Mouse (Mus musculus): ENCODE data around the gene Kcnq4.

Gene Kcnq4

DNA sequence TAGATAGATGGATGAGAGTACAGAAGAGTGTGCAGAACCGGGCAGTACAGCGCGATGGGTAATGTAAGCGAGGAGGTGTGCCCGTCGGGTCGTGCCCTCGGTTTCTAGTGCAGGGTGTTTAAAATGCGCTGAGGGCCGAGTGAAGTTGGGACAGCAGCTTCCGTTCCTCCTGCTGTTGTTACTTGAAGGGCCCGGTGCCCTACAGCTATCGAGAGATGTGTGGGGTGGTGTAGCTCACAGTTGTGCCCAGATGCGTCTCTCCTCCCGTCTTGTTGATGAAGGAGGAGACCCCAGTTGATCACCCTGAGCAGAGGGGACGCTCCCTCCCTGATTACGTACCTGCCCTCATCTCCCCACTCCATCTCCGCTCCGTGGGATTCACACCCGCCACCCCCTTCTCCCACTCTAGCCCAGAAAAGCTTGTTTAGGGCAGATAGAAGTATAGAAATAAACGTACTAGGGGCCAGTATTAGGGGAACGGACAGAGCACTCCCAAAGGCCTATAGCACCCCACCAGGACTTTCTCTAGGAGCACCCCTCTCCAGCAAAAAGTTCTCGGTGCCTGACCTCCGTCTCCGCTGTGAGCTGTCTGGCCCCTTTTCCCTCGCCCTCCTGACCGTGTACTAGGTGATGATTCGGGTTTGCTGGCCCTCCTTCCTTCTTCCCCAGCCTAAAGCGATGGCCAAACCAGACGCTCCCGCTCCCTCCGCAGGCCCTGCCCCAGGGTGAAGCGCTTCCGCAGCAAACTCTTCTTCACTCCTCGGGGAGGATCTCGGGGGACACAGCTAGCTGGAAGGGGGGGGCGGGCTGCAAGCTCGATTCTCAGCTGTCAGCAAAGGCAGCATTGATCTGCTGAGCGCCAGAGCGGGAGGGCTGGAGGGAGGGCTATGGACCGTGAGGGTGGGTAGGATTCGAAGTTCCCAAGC lies at the start of gene Kcnq4:
TSS of gene Kcnq4 (minus strand) at position 672 of the 926 bp plus-strand sequence.
- no peak for DNase-seq (ENCODE audit: low spot score)

DNA sequence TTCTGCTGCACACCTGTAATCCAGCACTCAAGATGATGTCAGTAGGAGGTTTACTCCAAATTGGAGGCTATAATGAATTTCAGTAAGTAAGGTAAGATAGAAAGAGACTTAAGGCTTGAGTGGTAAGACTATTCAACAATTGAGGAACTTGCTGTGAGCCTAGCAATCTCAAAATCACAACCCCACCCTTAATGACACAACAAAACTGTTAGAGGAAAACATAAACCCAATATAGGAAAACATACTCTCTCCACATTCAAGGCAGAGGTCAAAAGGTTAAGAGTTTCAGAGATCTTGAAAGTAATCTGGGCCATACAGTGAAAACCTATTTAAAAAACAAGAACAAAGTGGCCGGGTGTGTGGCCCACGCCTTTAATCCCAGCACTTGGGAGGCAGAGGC lies 48.3 kb upstream of the Kcnq4 start:
- DNase-seq (ENCODE audit: low spot score) = no peak

DNA sequence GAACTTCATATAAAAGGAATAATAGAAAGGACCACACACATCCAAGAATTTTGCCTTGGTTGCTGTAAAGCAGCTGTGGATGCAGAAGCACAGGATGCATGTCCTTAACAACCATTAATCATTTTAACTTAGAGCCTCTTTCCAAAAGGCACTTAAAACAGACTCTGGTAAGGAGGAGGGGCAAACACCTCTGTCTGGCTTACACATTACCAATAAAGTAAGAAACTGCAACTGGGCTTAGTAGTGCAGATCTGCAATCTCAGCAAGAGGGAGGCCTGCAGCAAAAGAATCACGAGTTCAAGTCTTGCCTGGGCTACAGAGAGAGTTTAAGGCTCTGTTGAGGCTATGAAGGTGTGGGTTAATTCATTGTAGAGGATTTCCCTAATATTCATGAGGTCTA lies 47.2 kb upstream of the Kcnq4 start:
- no peak for DNase-seq (ENCODE audit: low spot score)

DNA sequence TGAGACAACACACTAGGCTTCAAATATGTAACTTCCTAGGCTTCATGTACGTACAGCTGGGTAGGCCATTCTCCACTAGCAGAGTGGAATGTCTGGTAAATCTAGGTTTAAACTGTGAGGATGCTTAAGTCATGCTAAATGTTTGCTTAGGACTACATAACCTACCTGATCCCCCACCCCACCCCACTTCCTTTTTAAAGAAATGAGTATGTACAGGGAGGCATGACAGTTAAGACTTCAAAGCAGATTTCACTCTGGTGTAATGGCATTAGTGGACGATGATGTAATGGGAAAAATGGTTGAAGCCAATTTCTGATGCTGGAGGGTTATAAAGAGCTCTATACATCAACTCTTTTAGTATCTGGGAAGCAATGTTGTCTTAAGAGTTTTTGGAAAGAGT lies 44.5 kb upstream of the Kcnq4 start:
- DNase-seq (ENCODE audit: low spot score) = no peak

DNA sequence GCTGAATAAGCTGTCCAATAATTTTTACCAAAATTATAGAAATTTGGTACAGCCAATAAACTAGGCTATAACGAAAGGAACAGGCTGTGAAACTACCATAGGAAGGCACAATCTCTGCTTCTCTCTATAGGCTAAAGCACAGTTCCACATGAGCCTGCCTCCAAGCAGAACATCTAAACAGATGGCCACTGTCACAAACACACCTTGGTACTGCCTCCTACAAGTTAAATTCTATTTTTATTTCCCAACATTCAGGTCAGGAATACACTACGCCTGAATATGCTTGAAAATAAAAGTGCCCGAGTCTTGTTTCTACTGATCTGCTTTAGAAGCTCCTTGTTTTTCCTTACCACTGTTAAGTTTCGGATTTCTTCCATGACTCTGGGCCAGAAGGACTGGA lies 41.6 kb upstream of the Kcnq4 start:
- no peak for DNase-seq (ENCODE audit: low spot score)

DNA sequence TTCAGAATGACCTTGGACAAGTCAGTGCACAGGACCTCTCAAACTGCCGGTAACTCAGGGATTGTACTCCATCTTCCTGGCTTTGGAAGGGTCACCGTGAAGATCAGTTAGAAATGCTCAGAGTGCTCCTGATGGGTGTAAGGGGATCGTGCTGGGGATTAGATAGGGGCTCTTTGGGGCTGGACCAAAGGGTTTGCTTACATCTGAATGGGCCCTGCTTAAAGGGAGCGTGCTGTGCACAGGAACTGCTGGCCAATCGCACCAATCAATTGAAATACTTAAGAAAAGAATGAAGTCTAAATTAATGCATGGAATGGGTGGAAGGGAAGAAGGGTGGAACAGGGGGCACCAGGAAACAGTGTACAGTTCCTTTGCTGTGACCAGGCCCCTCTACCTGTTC lies 7.4 kb upstream of the Kcnq4 start:
- DNase-seq (ENCODE audit: low spot score) = no peak

DNA sequence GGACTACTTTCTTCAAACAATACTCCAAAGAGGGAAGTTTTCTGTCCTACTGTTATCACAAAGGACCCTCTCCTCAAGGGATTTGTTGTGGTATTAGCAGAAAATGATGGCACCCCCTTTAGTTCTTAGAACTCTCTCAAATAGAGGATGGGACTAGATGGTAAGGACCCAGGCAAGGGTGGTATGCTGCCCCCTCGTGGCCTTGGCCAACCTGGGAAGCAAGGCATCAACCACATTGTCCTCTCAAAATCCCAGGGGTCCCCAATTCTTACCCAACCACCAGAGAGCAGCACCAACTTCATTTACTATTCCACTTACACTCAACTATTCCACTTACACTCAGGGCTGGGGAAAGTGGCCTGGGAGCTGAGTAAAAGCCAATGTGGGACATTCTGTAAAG lies 6.9 kb upstream of the Kcnq4 start:
- DNase-seq (ENCODE audit: low spot score) = no peak

DNA sequence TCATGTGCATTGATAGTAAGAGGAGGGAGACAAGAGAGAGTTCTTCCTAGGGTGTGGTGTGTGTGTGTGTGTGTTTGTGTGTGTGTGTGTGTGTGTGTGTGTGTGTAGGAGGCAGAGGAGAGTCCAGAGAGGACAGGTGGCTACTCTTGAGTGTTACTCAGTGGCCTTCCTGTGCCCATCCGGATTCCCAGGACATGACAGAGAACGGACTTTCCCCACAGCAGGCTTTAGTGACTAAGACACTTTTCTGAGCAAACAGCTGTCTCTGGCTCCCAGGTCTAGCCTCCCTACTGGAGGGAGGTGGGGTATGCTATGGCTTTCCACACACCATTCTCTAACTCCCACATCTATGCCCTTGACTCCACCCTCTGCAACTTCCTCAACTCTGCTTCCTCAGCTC lies 1.2 kb upstream of the Kcnq4 start:
- no peak for DNase-seq (ENCODE audit: low spot score)

DNA sequence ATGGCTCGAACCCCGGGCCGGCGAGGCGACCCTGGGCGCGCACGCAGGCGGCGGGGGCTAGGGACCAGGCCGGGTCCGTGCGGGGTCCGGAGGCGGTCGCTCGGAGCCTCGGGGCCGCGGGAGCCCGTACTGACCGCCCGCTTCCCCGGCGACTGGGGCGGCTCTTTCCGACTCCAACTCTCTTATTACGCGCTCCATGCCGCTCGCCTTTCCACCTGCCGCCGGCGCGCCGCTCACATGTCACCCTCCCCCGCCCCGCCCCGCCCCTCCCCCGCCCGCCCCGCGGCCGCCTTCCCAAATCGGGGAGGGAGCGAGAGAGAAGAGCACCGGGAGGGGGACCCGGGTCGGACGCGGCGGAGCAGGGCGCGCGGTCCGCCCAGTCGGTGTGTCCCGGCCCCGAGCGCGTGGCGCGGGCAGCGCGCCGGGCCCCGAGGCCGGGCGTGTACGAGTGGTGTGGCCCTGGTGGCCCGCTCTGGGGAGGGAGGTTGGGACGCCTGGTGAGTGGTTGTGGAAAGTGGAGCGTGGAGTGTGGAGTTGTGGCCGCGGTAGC lies 1.1 kb downstream of the Kcnq4 start:
- no peak for DNase-seq (ENCODE audit: low spot score)

DNA sequence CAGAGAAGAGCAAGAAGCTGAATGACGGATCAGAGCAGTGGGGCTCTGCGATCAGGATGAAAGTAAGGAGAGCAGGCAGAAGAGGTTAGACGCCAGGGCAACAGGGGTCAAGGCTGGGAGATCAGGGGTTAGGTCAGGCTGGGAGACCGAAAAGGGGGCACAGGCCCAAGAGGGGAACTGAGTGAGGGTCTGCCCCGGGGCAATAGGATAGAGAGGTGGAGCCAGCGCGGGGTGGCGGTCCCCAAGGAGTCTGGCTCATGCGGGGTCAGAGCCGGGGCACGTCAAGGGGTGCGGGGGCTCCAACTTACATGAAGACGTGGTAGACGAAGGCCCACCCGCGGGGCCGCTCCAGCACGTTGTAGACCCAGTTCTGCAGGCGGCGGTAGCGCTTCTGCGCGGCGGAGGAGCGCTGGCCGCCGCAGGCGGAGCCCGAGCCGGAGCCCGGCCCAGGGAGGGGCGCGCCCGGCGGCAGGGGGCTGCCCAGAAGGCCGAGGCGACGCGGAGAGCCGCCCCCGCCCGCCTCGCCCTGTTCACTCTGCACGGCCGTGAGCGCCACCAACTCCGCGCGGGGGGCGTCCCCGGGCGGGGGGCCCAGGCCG lies 1.8 kb downstream of the Kcnq4 start:
- DNase-seq (ENCODE audit: low spot score) = no peak

DNA sequence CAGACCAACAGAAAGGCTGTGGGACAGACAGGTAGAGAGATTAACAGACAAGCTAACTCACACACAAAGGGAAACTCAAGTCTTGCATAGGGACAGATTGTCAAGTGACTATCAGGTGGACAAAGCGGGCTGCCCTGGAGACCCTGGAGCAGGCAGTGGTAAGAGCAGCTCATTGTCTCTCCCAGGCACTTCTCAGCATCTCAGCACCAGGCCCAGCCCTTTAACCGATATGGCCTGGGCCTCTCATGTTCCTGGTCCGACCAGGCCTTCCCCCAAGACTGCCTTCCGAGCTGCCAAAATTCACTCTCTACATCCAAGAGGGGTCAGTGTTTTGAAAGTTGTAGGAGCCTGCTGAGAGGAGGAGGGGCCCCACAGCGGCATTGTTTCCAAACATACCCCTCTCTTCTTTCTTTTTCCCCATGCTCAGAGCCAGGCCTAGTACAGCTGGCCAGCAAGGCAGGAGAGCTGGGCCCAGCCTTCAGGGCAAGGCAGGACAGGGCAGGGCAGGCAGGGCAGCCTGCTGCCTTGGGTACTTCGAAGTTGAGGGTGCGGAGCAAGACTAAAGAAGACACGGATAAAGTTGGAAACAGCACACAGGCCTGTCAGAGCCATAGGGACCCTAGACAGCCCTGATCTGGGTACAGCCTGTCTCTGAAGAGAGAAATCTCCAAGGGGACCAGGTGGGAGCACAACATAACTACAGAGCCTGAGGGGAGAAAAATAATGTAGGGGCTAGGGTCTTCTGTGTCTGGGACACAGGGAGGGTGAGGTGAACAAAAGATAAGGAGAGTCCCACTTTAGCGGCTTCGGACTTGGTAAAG lies 2.5 kb downstream of the Kcnq4 start:
- DNase-seq (ENCODE audit: low spot score) = no peak

DNA sequence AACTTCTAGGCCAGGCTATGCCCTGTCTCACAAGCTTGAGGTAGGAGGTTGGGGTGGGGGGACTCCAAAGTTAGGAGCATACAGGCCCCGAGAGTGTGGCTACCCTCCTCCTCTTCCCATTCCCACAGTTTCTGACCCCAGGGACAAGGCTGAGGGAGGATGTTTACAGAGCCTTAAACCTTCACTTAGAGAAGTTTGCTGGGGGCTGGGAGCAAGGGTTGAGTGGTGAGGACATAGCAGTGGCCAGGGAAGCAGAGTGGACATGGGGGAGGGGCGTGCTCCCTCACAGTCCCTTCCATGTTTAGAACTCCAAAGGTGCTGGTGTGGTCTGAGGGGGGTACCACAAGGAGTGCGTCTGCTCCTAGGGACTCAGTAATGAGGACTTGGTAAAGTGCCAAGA lies 4.8 kb downstream of the Kcnq4 start:
- DNase-seq (ENCODE audit: low spot score) = no peak

DNA sequence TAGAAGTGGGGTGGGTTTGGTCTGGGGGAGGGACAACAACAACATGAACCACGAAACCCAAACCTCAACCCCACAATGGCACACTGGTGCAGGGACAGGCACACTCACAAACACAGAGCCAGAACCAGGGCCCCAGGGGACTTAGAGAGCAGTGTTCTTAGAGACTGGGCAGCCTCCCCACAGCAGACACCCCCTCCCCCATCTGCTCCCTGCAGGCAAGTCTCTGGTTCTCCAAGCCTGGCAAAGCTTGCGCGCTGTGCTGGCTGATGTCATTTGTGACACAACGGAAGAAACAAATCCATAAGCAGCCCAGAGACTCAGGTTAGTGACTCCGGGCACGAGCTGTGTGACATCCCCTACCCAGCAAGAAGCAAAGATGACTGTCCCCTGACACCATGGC lies 7.1 kb downstream of the Kcnq4 start:
- no peak for DNase-seq (ENCODE audit: low spot score)

DNA sequence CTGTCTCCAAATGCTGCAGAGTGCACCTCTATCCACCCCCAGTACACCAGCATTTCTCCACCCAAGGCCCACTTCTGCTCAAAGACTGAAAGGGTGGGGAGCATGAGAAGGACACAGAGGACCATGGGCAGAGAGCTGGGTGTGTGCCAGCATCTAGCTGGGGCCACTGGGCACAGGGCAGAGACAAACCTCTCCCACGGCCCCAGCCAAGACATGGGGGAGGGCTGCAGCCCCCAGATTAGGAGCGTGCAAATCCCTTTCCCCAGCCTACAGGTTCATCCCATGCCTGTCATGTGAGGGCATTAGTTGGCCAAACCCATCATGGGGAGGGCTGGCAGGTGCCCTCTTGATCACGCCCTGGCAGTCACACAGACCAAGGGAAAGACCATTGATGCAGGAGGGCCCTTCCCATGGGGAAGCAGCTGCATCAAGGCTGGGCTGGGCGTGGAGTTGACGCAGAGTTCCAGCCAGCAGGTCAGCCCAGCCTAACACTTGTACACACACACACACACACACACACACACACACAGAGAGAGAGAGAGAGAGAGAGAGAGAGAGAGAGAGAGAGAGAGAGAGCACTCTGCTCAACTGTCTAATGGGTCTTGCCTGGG lies 14.3 kb downstream of the Kcnq4 start:
- no peak for DNase-seq (ENCODE audit: low spot score)

DNA sequence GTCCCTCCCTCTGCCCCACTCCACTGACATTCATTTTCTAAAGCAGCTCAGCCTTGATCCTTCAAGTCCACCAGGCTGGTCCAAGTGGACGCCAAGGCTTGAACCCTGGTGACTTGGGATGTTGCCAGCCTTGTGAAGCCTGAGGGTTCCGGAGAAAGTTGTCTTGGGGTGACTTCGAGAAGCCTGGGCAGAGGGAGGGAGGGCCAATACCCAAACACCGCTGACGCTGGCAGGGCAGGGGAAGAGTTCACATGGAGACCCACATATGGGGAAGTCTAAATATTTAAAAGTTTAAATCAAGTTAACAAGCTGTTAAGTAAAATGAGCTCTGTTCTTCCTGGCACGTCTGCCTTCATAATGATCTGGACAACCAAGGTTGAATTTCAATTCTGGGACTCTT lies 15.7 kb downstream of the Kcnq4 start:
- DNase-seq (ENCODE audit: low spot score) = no peak

DNA sequence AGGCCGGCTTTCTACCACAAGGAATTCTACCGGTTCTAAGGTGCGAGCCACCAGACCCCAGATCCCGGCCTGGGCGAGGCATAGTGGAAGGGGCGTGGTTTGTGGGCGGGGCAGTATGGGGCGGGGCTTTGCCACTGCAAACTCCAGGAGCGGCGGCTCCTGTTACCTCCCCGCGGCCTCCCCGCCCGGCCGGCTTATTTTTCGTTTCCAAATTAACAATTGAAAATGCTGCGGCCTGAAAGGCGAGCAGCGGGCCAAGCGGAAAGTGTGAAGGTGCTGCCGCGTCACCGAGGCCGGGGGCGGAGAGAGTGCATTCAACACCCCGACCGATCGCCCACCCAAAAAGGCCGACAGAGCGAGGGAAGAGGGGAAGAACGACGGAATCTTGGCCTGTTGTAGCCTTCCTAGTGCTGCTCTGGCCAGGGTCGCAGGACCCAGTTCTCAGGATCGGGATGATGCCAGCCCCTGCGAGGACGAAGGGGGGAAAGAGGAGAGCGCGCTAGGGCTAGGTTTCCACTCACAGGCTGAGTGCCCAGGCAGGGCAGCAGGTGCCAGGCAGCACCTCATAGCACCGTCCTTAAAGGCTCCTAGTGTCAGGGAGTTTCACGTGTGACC lies 17.3 kb downstream of the Kcnq4 start:
- DNase-seq (ENCODE audit: low spot score) = peak; percentile 33

DNA sequence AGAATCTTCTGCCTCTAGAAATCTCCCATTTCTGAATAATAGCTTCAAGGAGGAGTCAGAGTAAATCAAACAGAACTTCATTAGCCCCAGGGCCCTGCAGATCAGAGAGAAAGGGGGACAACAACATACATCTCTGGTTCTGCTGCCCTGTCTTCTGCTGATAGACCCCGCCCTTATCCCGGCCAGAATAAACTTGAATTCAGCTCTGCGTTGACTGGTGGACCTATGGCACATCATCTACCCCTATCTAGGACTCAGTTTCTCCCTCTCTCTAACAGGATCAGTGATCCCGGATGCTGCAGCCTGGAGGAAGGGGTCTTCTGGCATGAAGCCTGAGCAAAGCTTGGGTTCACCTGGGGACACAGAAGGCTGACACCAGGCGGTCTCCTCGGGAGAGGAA lies 17.8 kb downstream of the Kcnq4 start:
- no peak for DNase-seq (ENCODE audit: low spot score)

DNA sequence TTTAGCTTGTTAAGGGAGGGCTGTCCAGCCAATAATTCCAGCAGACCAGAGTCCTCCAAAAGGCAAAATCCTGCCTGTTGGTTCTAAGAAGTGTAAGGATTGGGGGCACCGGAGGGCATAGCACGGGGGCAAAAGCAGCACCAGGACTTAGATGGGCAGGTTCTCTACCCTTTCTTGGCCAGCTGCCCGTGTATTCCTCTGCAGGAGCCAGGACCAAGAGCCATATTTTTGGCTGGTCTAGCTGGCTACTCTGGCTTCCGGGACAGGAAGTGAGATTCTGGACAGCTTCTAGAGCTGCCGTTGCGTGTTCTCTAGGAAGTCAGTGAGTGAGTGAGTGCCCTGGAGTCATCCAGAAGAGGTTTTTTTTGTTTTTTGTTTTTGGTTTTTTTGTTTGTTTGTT lies 18.3 kb downstream of the Kcnq4 start:
- no peak for DNase-seq (ENCODE audit: low spot score)

DNA sequence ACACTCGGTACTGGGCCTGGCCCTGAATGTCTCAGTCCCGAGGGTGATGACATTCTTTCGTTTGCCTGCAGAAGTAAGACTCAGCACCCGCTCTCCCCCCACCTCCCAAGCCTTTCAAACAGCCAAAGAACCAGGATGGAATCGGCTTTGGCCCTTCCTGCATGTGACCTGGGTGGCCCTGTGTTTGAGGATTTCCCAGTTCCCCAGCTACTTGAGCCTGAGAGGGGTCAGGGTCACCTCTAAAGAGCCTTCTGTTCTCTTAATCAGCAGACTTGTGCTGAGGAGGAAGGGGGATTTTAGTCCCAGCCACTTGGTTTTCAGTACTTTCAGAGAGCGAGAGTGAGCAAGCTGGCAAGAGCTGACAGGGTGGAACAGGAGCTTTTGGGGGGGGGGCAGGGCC lies 19.0 kb downstream of the Kcnq4 start:
- DNase-seq (ENCODE audit: low spot score) = no peak

DNA sequence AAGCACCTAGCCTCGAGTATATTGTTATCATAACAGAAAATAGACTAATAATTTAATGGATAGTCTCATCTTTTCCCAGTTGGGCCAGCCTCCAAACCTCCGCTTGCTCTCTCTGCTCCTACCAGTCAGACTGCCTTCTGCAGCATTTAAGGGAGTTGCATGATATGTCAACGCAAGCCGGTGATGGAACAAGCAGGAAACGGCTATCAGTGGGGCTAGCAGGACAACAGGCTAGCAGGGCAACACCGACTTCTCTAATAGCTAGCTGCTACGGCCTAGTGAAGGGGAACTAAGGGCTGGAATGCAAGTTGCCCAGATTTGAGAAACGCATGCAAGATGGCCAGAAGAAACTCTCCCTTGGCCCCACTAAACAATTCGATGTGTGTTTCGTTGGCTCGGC lies 20.6 kb downstream of the Kcnq4 start:
- no peak for DNase-seq (ENCODE audit: low spot score)

DNA sequence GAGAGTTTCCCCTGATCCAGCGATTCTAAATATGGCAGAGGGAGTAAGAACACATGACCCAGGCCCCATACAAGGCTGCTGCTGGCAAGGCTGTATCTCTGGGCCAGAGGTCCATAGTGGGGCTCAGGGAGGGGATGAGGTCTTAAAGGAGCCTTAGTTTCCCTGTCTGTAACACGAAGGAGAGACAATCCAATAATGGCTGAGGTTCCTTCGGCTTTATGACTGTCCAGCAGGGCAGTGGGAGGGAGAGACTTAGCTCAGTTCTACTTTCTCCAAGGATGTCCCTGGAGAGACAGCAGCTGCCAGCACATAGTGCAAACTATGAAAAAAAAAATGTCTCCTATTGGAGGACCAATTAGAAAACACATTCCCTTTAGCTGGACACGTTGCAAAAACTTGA lies 22.2 kb downstream of the Kcnq4 start:
- no peak for DNase-seq (ENCODE audit: low spot score)

Measured in spleen, adult 12 weeks (tissue).